Mouse (Mus musculus): ENCODE results near the gene Fstl3. TPM values are rescaled to one million over a fixed set of nuclear protein-coding genes. Genes with fewer than 3 reads are reported as not detected.

The Fstl3 gene
- polyA plus RNA-seq, 2 experiments from 2014 or later = 0.53 TPM; not detected in 1

GRCm38 (mm10) chr10:79762875-79763274, 14.2 kb upstream of the Fstl3 start:
- ATAC-seq = no peak

- no peak for ATAC-seq
Observed at GRCm38 (mm10) chr10:79764234-79764633, 12.8 kb upstream of the Fstl3 start.

- no peak for ATAC-seq
Observed at GRCm38 (mm10) chr10:79765228-79765745, 11.8 kb upstream of the Fstl3 start.

GRCm38 (mm10) chr10:79766001-79766507, 11.0 kb upstream of the Fstl3 start:
- ATAC-seq = no peak

GRCm38 (mm10) chr10:79766508-79767325, 10.4 kb upstream of the Fstl3 start, which contains the start of gene Rnf126:
Gene Rnf126, minus strand, starts transcription at chr10:79766952.
- peak; percentile 91 for ATAC-seq

GRCm38 (mm10) chr10:79767372-79768244, 9.5 kb upstream of the Fstl3 start:
- ATAC-seq = peak; percentile 33

GRCm38 (mm10) chr10:79768400-79768799, 8.7 kb upstream of the Fstl3 start:
- ATAC-seq = no peak

GRCm38 (mm10) chr10:79769329-79769728, 7.7 kb upstream of the Fstl3 start:
- ATAC-seq = no peak

GRCm38 (mm10) chr10:79772320-79772719, 4.8 kb upstream of the Fstl3 start:
- no peak for ATAC-seq

- no peak for ATAC-seq
Observed at GRCm38 (mm10) chr10:79773208-79773607, 3.9 kb upstream of the Fstl3 start.

GRCm38 (mm10) chr10:79774486-79775279, 2.4 kb upstream of the Fstl3 start:
- no peak for ATAC-seq

- ATAC-seq = no peak
Observed at GRCm38 (mm10) chr10:79778006-79778405, 934 bp downstream of the Fstl3 start.

GRCm38 (mm10) chr10:79779193-79779592, 2.1 kb downstream of the Fstl3 start:
- no peak for ATAC-seq

- ATAC-seq = peak; percentile 80
Observed at GRCm38 (mm10) chr10:79779784-79780663, 3.0 kb downstream of the Fstl3 start.

- peak; percentile 62 for ATAC-seq
Observed at GRCm38 (mm10) chr10:79780664-79781015, 3.6 kb downstream of the Fstl3 start.

GRCm38 (mm10) chr10:79781139-79781538, 4.1 kb downstream of the Fstl3 start:
- no peak for ATAC-seq

GRCm38 (mm10) chr10:79781956-79782355, 4.9 kb downstream of the Fstl3 start:
- no peak for ATAC-seq

GRCm38 (mm10) chr10:79783050-79783449, 6.0 kb downstream of the Fstl3 start:
- no peak for ATAC-seq

- no peak for ATAC-seq
Observed at GRCm38 (mm10) chr10:79783920-79784800, 7.1 kb downstream of the Fstl3 start.

Measured in CD4-positive, CD25-positive, alpha-beta regulatory T cell, adult 4 months (primary cell).